Mouse (Mus musculus) adipocyte (in vitro differentiated cells): Measurements from ENCODE around the gene Mogat2.

Experiments used
- DNase-seq: peaks from one replicate; pipeline ENCODE4 v3.0.0-alpha.2; 2016; ENCODE audit warnings: low spot score

Gene Mogat2

DNA sequence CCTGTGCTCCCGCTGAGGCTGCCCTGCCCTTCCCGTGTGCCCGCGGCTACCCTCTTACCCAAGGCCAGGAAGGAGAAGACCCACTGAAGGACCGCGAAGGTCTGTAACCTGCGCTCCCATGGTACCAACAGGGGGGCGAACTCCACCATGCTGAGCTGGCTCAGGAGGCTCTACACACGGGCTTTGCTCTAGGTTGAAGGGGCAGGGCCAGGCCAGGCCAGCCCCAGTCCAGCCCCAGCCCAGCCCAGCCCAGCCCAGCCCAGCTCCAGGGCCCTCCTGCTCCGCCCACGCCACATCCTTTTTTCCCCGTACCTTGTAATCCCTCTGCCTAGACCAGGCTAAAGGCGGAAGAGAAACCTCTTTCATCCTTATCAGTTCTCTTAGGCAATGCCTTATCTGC lies at the start of gene Mogat2:
Mogat2 (minus strand) TSS at position 203 of the 400 bp plus-strand sequence.
- DNase-seq = no peak

DNA sequence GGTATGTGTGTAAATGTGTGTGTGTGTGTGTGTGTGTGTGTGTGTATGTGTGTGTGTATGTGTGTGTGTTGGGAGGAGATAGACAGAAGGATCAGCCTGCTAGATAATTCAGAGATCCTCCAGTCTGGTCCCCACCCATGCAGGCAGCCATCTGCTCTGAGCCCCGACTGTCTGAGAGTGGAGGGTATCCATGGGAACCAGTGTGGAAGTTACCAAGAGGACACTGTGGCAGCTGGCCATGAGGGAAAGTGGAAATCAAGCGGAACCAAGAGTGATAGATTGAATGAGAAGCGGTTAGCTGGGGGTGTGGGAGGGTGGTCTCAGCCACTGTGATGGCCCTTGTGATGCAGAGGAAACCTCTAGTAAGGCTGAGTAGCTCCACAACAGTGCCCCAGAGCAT lies 48.9 kb upstream of the Mogat2 start:
- no peak for DNase-seq

DNA sequence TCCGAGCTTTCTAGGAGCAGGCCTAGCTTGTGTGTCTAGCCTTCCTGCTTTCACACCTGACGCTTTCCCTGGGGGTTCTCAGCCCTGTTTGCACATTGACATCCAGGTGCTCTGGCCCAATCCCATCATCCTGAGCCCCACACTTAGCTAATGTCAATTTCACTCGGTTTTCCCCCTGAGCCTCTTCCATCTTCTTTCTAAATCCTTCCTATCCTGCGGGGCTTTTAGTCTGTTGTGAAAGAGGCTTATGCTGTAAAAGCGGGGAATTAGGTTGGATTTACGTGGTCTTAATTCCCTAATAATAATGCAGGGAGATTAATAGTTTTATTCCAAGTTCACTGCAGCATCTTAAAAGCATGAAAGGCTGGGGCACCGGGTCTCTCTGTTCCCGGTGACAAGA lies 41.2 kb upstream of the Mogat2 start:
- no peak for DNase-seq

- DNase-seq = no peak
Measured at GRCm38 (mm10) chr7:99278309-99278708, 39.9 kb upstream of the Mogat2 start.

- no peak for DNase-seq
Measured at GRCm38 (mm10) chr7:99276679-99277078, 38.3 kb upstream of the Mogat2 start.

DNA sequence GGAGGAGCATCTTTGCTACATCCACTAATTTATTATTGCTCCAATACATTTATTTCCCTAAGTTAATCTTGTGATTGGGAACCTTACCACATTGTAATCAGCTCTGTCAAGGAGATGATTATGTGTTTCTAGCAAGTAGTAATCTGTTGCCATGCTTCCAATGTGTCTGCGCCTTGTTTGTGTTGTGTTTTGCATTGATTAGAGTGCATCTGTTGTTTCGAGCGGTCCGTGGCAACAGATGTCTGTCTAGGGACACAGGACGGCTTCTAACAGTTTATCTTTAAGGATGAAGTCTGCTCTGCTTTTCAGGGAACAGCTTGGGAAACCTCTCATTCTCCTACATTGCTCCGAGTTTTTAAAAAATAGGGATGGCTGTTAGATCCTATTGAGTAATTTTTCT lies 36.7 kb upstream of the Mogat2 start:
- DNase-seq = no peak

- DNase-seq = no peak
Measured at GRCm38 (mm10) chr7:99271630-99272029, 33.2 kb upstream of the Mogat2 start.

GRCm38 (mm10) chr7:99268951-99269945 lies 30.8 kb upstream of the Mogat2 start:
- no peak for DNase-seq

DNA sequence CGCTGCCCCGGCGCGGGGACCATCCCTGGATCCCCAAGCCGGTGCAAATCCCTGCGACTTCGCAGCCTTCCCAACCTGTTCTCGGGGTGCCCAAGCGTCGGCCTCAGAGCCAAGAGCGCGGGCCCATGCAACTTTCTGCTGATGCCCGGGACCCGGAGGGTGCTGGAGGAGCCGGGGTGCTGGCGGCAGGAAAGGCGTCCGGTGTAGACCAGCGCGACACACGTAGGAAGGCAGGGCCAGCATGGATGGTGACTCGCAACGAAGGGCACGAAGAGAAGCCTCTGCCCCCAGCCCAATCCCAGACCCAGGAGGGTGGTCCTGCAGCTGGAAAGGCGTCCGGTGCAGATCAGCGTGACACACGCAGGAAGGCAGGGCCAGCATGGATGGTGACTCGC lies 30.1 kb upstream of the Mogat2 start:
- no peak for DNase-seq

- peak; percentile 40 for DNase-seq
Measured at GRCm38 (mm10) chr7:99267897-99268505, 29.6 kb upstream of the Mogat2 start.

DNA sequence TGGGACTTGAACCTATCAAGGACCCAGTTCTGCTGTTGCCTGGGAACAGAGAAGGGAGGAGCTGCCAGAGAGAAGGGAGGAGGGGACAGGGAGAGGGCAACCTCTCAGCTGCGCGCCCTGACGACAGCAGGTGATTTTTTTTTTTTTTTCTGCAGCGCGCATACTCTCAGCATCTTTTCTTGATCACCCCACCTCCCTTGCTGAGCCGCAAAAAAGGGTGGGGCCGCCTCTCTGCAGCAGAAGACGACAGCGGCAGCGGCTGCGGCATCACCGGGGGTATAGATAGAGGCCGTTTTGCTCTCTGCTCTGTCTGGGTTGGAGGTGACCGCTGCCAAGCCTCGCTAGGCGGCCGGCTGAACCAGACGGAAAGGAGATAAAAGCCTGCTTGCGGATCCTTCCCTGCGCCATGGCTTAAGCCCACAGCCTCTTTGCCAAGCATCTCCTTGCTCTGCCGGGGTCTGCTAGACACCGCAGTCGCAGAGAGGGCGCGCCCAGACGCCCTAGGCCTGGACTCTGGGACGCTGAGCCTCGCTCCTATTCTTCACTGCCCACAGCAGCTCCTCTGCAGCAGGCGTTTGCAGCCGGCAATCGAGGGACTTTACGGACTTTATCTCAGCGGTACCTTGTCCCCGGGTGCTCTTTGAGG lies 29.0 kb upstream of the Mogat2 start, which contains the start of gene Map6:
Map6 (plus strand) TSS at position 197 of the 646 bp plus-strand sequence.
- no peak for DNase-seq

DNA sequence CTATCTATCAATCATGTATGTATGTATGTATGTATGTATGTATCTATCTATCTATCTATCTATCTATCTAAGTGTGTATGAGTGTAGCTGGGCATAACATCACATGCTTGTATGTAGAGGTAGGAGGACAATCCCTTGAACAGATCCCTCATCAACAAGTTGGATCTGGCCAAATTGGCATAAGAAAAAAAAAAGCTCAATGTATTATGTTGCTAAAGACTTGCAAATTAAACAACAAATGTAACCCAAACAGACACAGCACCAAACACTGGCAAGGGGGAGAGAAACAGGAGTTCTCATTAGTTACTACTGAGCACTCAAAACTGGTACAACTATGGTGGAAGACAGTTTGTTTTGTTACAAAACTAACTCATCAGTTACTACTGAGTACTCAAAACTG lies 26.2 kb upstream of the Mogat2 start:
- DNase-seq = no peak

GRCm38 (mm10) chr7:99263509-99263908 lies 25.1 kb upstream of the Mogat2 start:
- DNase-seq = no peak

DNA sequence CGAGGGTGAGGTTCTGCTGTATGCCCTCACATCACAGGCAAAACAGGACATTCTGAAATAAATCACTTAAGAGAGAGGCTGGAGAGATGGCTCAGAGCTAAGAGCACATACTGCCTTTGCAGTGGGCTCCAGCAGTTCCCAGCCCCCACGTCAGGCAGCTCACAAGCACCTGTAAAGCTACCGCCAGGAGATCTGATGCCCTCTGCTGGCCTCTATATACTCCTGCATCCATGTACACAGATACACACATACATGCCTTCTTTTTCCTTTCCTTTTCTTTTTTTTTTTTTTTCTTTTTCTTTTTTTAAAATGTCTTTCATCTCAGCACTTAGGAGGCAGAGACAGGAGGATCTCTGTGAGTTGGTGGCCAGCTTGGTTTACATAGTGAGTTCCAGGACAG lies 23.5 kb upstream of the Mogat2 start:
- DNase-seq = no peak

- DNase-seq = no peak
Measured at GRCm38 (mm10) chr7:99255006-99255405, 16.6 kb upstream of the Mogat2 start.

DNA sequence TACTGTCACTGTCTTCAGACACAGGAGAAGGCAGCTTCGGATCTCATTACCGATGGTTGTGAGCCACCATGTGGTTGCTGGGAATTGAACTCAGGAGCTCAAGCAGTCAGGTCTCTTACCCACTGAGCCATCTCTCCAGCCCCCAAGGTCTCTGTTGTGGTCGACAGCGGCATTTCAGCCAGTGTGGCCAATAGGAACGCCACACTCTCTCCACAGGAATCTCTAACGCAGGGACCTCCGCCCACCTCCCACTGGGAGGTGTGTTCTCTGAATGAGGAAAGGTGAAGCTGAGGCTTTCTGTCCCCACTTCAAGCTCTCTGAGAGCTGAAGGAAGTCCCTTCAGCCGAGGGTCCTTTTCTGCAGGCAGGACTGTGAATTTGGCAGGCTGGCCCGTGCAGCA lies 12.0 kb upstream of the Mogat2 start:
- no peak for DNase-seq

- DNase-seq = peak; percentile 26
Measured at GRCm38 (mm10) chr7:99249582-99249911, 11.1 kb upstream of the Mogat2 start.

- no peak for DNase-seq
Measured at GRCm38 (mm10) chr7:99248906-99249581, 10.6 kb upstream of the Mogat2 start.

DNA sequence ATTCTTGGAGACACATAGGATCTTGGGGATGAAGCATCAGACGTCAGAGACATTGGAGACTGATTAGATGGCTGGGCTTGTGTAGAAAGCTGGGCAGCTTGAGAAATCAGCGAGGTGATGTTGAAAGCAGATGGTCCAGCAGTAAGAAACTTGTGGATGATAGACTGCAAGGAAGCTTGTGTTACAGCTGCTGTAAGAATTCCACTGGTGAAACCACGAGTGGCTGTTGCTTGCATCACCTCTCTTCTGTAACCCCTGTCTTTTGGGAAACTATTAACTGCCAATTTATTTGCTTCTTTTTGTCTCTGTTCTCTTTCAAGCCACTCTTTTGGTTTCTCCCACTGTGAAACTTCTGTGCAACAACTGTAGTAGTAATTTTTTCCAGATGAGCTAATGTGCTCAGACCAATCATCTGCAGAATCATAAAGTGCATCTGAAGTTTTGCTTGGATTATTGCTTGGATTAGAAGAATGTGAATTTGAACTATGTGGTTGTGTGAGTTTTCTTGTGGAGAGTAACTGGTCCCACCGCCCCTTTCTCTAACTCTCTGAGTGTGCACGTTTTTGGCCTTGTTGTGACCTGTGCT lies 9.8 kb upstream of the Mogat2 start:
- DNase-seq = no peak

- no peak for DNase-seq
Measured at GRCm38 (mm10) chr7:99242097-99242496, 3.7 kb upstream of the Mogat2 start.

DNA sequence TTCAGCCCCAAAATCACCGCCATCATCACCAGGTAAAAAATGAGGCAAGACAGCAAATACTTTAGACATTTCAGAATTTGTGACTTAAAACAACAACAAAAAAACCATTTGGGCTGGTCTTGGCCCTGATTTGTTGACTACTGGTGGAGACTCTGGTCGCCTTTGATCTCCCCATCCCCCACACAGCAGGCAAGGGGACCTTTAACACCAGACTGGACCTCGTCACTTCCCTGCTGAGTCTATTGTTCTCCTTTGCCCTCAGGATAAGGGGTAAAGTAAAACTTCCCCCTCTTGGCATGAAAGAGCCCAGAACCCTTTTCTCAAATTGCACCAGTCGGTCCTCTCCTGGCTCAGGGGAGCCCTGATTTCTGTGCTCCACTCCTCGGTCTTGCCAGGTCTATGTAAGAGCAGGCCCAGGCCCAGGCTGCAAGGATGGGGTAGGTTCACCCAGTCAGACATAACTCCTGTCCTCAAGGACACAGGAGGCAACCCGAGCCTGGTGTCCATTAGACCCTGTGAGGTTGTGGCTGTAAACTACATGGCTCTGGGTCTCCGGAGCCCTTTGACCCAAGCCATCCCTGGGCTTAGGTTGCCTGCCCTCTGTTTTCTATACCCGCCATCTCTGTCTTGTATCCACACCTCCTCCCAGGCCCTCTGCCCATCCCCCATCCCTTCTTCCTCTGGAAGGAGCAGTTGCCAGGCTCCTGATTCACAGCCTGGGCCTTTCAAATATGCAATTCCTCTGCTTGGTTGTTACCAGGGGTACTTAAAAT lies 1.3 kb downstream of the Mogat2 start:
- no peak for DNase-seq
